Mouse (Mus musculus) megakaryocyte, embryonic 14.5 days (primary cell): ENCODE data around the gene Lims1.

Experiments used
- FLI1 ChIP-seq: IDR thresholded peaks from 2 replicates; pipeline ENCODE4 v1.6.1; 2012; ENCODE audit warnings: low read length, inconsistent platforms, mixed read lengths
- GATA1 ChIP-seq: IDR thresholded peaks from 3 replicates; pipeline ENCODE4 v1.6.1; 2012; ENCODE audit warnings: mixed read lengths, low read length, inconsistent platforms, borderline replicate concordance

DNA sequence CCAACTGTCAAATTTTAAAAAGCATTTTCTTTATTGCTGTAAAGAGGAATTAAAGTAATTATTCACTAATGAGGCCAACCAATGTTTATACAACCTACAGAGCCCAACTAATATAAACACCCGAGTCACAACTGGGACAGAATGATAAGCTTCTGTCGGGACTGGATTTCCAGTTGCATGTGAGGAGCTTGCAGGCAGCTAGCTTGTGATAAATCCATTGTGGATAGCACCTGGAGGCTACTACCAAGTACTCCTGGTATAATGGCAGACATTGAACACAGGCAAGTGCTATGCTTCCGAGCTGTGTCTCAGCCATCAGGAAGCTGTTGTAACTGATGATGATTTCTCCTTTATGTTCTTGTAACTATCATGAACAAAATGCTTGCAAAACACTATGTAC is 32.5 kb upstream of the Lims1 start:
- TF ChIP-seq GATA1 (no peak), FLI1 (no peak)
